Mouse (Mus musculus) lung, embryonic 15.5 days (tissue): Measurements from ENCODE around the gene Ppia. TPM values are rescaled to one million over a fixed set of nuclear protein-coding genes. Genes with fewer than 3 reads are reported as not detected.
"Not testable (repeated sequence)": the region's sequence is repeated elsewhere in the genome, so short reads cannot be mapped to it uniquely, and the experiment has no call there.

Experiments
- ATAC-seq: fragments of 200-750 bp; cut with Nextera tagmentation; 2 replicates; pipeline ENCODE4 v1.8.0; 2017; ENCODE audit warnings: moderate number of reproducible peaks, borderline replicate concordance; ENCODE audit not compliant: low FRiP score, low TSS enrichment; ENCODE audit errors: extremely low read depth
- H3K27ac ChIP-seq: fragments of 300-500 bp; sonication (generic); 2 replicates; pipeline ENCODE4 v1.5.1; 2015; ENCODE audit warnings: moderate library complexity, mild to moderate bottlenecking, inconsistent platforms
- H3K27me3 ChIP-seq: fragments of 300-500 bp; sonication (generic); 2 replicates; pipeline ENCODE4 v1.6.1; 2015; ENCODE audit warnings: inconsistent platforms
- H3K36me3 ChIP-seq: fragments of 300-500 bp; sonication (generic); 2 replicates; pipeline ENCODE4 v1.6.1; 2015; ENCODE audit warnings: inconsistent platforms
- H3K4me1 ChIP-seq: fragments of 300-500 bp; sonication (generic); 2 replicates; pipeline ENCODE4 v1.6.1; 2015; ENCODE audit warnings: inconsistent platforms
- H3K4me2 ChIP-seq: fragments of 300-500 bp; sonication (generic); 2 replicates; pipeline ENCODE4 v1.6.1; 2015; ENCODE audit warnings: inconsistent platforms, mild to moderate bottlenecking, moderate library complexity
- H3K4me3 ChIP-seq: fragments of 300-500 bp; sonication (generic); 2 replicates; pipeline ENCODE4 v1.5.1; 2015; ENCODE audit warnings: mild to moderate bottlenecking, inconsistent platforms
- H3K9ac ChIP-seq: fragments of 300-500 bp; sonication (generic); 2 replicates; pipeline ENCODE4 v1.6.1; 2015; ENCODE audit warnings: inconsistent platforms
- H3K9me3 ChIP-seq: fragments of 300-500 bp; sonication (generic); 2 replicates; pipeline ENCODE4 v1.6.1; 2016; ENCODE audit warnings: inconsistent platforms
- WGBS: fragments of 180-500 bp; shearing (Covaris S2); methylation state at CpG from one replicate; pipeline ENCODE4 v1.1.7; 2015; 5-methylcytosine and 5-hydroxymethylcytosine counted together
- polyA plus RNA-seq: library from polyadenylated mRNA; unstranded; fragments of >200 nt; fragmentation: Nextera tagmentation; extraction: Ambion mirVana; gene quantifications from 2 replicates; pipeline ENCODE4 v1.2.1, GENCODE M21; 2015

Ppia gene
- 6,112 and 6,204 TPM in 2 replicates for polyA plus RNA-seq

DNA sequence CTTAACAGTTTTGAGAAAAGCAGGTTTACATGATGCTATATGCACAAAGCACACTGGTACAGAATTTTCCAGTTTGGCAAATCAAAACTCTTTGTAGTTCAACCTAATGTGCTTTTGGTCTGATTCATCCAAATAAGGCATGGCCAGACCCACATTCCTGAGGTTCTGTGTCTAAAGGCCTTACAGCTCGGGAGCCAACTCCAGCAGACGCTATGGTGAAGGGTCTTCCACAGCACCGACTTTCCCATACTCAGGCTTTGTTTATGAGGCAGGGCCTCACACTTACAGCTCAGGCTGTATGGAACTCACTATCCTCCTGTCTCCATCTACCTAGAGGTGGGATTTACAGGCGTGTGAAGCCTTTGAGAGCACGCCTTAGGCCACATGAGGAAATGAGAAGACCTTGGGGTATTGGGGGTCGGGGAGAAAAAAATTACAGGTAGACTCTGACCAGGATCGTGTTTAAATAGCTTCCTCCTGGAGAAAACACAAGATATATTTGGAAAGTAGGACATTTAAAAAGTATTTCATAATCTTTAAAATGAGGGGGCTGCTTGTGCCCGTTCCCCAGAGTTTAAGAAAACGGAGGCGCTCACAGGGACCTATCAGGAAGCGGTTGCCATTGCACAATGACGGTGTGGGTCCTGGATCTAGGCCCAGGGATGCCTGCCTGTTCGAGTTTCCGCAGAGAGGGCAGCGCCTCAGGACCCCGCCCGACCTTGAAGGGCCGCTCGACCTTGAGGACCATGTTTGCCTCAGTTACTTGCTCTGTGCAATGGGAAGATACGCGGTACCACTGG is at the start of gene Ppia:
Gene Ppia, plus strand, starts transcription at position 693 of the 800 bp plus-strand sequence.
- Histone ChIP-seq H3K4me2 (peak within 1 kb of the TSS; percentile 91), H3K9ac (peak within 1 kb of the TSS; percentile 91)

GRCm38 (mm10) chr11:6365885-6366284 is 49.4 kb upstream of the Ppia start:
- WGBS: 14% methylated on average over 11 of the region's 11 CpGs
- no peaks in the 10 kb centered on the region for H3K4me1 ChIP-seq
- no peak overlapping the region for H3K9ac ChIP-seq
- no peak overlapping the region for H3K27ac ChIP-seq
- peak; percentile 52; the same call in 1 of the 2 replicates for ATAC-seq
- no peak overlapping the region for H3K4me2 ChIP-seq
- no peaks in the 10 kb centered on the region for H3K9me3 ChIP-seq
- no peaks in the 10 kb centered on the region for H3K27me3 ChIP-seq
- no peak overlapping the region for H3K4me3 ChIP-seq
- H3K36me3 ChIP-seq: no peaks in the 10 kb centered on the region

More for the DNA sequence above, at the start of gene Ppia:
- Histone ChIP-seq H3K36me3 (peaks cover 24% of the 10 kb centered on the region), H3K4me3 (peak within 1 kb of the TSS; percentile 76), H3K9me3 (no peaks in the 10 kb centered on the region), H3K4me1 (peaks cover 25% of the 10 kb centered on the region), H3K27me3 (no peaks in the 10 kb centered on the region), H3K27ac (peak within 1 kb of the TSS; percentile 97)
- WGBS: 3% methylated on average over 21 of the region's 21 CpGs
- peak; percentile 63 for ATAC-seq

- ATAC-seq: no peak
Observed at GRCm38 (mm10) chr11:6366434-6366833, 48.8 kb upstream of the Ppia start.

GRCm38 (mm10) chr11:6367156-6367555 is 48.1 kb upstream of the Ppia start:
- no peak for ATAC-seq
- Histone ChIP-seq H3K36me3 (no peaks in the 10 kb centered on the region), H3K9ac (no peak overlapping the region), H3K27me3 (no peaks in the 10 kb centered on the region), H3K4me2 (no peak overlapping the region), H3K4me3 (no peak overlapping the region), H3K27ac (no peak overlapping the region), H3K4me1 (no peaks in the 10 kb centered on the region), H3K9me3 (no peaks in the 10 kb centered on the region)
- 57% methylated on average over 4 of the region's 4 CpGs for WGBS

More at GRCm38 (mm10) chr11:6366434-6366833, 48.8 kb upstream of the Ppia start:
- no peak overlapping the region for H3K4me3 ChIP-seq
- no peaks in the 10 kb centered on the region for H3K27me3 ChIP-seq
- no peak overlapping the region for H3K4me2 ChIP-seq
- no peak overlapping the region for H3K27ac ChIP-seq
- no peaks in the 10 kb centered on the region for H3K36me3 ChIP-seq
- no peaks in the 10 kb centered on the region for H3K4me1 ChIP-seq
- no peak overlapping the region for H3K9ac ChIP-seq
- WGBS: 73% methylated on average over 6 of the region's 6 CpGs
- H3K9me3 ChIP-seq: no peaks in the 10 kb centered on the region

GRCm38 (mm10) chr11:6367986-6368385 is 47.3 kb upstream of the Ppia start:
- H3K9ac ChIP-seq, H3K36me3 ChIP-seq, H3K4me2 ChIP-seq, H3K9me3 ChIP-seq, ATAC-seq, H3K4me3 ChIP-seq, H3K4me1 ChIP-seq, H3K27ac ChIP-seq, H3K27me3 ChIP-seq: not testable (repeated sequence)
- WGBS: 79% methylated on average over 5 of the region's 5 CpGs

DNA sequence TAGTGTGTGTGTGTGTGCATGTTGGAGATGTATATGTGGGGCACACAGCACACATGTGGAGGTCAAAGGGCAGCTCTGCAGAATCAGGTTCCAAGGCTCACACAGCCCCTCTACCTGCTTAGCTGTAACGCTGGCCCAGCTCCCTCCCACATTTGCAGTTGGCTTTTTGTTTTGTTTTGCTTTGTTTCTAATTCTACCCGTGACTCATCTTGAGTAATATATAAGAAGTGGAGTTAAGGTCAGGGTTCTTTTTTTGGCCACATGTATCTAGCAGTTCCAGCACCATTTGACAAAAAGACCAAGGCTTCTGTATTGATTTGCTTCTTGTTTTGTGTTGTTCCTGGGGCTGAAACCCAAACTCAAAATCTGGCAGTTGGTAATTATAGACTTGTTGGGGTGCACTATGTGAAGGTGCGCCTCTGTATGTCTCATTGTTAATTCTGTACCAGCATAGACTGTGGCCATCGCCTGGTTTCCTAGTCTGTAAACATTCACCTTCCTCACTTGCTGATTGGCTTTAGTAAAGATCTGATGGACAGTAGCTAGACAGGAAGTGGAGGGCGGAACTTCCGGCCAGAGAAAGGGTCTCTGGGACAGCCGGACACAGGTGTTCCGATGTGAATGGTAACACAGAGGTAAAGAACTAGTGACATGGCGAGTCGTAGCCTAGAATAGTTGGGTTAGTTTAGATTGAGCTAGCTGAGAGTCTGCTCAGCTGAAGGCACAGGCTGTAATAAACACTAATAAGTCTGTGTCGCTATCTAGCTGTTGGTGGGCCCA is 43.7 kb upstream of the Ppia start:
- H3K4me2 ChIP-seq: no peak overlapping the region
- no peak for ATAC-seq
- 81% methylated on average over 11 of the region's 11 CpGs for WGBS
- H3K36me3 ChIP-seq: no peaks in the 10 kb centered on the region
- no peak overlapping the region for H3K4me3 ChIP-seq
- H3K27ac ChIP-seq: no peak overlapping the region
- no peaks in the 10 kb centered on the region for H3K27me3 ChIP-seq
- H3K9ac ChIP-seq: no peak overlapping the region
- no peaks in the 10 kb centered on the region for H3K9me3 ChIP-seq
- H3K4me1 ChIP-seq: no peaks in the 10 kb centered on the region

- Histone ChIP-seq H3K27ac (no peak overlapping the region), H3K9me3 (no peaks in the 10 kb centered on the region), H3K4me2 (no peak overlapping the region), H3K4me3 (no peak overlapping the region), H3K4me1 (no peaks in the 10 kb centered on the region), H3K9ac (no peak overlapping the region), H3K36me3 (no peaks in the 10 kb centered on the region), H3K27me3 (no peaks in the 10 kb centered on the region)
- no peak for ATAC-seq
- 85% methylated on average over 9 of the region's 9 CpGs for WGBS
Observed at GRCm38 (mm10) chr11:6372784-6373183, 42.5 kb upstream of the Ppia start.

- WGBS: 73% methylated on average over 6 of the region's 6 CpGs
- ATAC-seq: no peak
- Histone ChIP-seq H3K9me3 (no peaks in the 10 kb centered on the region), H3K27me3 (no peaks in the 10 kb centered on the region), H3K36me3 (no peaks in the 10 kb centered on the region), H3K4me3 (no peak overlapping the region), H3K4me1 (no peaks in the 10 kb centered on the region), H3K9ac (no peak overlapping the region), H3K27ac (no peak overlapping the region), H3K4me2 (no peak overlapping the region)
Observed at GRCm38 (mm10) chr11:6380916-6381315, 34.3 kb upstream of the Ppia start.

- no peaks in the 10 kb centered on the region for H3K9me3 ChIP-seq
- no peaks in the 10 kb centered on the region for H3K27me3 ChIP-seq
- H3K4me2 ChIP-seq: peak overlapping the region; percentile 90
- WGBS: 88% methylated on average over 6 of the region's 6 CpGs
- peak overlapping the region; percentile 86; the same call in 1 of the 2 replicates for H3K4me3 ChIP-seq
- H3K4me1 ChIP-seq: peaks cover 18% of the 10 kb centered on the region
- H3K36me3 ChIP-seq: peaks cover 3% of the 10 kb centered on the region; the same call in 1 of the 2 replicates
- 0 out of 2 replicates have a peak overlapping the region, but pooled peaks have one; percentile 91 for H3K9ac ChIP-seq
- ATAC-seq: no peak
- H3K27ac ChIP-seq: peak overlapping the region; percentile 99; the same call in 1 of the 2 replicates
Observed at GRCm38 (mm10) chr11:6388126-6388725, 27.0 kb upstream of the Ppia start.

DNA sequence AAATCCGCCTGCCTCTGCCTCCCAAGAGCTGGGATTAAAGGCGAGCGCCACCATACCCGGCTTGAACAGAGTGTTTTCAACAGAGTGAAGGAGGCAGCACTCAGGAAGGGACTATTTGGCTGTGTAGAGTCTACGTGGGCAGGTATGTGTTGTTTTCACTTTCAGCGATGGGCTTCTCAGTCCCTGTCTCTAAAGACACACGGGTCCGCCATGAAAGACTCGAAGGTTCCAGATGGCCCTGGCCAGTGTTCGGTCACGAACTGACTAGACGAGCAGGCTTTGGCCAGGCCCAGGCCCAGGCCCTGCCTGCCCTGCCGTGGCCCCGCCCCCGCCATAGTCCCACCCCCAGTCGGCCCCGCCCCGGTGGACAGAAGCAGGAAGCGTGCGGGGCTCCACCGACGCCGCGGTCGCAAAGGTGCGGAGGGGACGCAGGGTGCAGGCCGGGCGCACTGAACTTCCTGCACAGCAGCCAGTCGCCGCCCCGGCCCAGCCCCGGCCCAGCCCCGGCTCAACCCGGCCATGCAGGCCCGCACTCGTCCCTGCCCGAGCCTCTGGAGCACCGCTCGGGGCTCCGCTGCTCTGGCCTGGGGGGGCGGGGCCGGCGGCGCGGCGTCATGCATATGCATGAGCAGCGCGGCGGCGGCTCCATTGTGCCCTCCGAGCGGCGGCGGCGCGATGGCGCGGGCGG is 26.4 kb upstream of the Ppia start, which contains the start of gene Zmiz2:
Gene Zmiz2, plus strand, starts transcription at position 349 of the 688 bp plus-strand sequence.
- 7% methylated on average over 37 of the region's 60 CpGs for WGBS
- H3K27ac ChIP-seq: peak within 1 kb of the TSS; percentile 99
- peak within 1 kb of the TSS; percentile 91 for H3K9ac ChIP-seq
- H3K9me3 ChIP-seq: no peaks in the 10 kb centered on the region
- H3K27me3 ChIP-seq: no peaks in the 10 kb centered on the region
- peaks cover 3% of the 10 kb centered on the region; the same call in 1 of the 2 replicates for H3K36me3 ChIP-seq
- H3K4me1 ChIP-seq: peaks cover 18% of the 10 kb centered on the region
- peak within 1 kb of the TSS; percentile 90 for H3K4me2 ChIP-seq
- peak; percentile 99 for ATAC-seq
- peak within 1 kb of the TSS; percentile 86 for H3K4me3 ChIP-seq

DNA sequence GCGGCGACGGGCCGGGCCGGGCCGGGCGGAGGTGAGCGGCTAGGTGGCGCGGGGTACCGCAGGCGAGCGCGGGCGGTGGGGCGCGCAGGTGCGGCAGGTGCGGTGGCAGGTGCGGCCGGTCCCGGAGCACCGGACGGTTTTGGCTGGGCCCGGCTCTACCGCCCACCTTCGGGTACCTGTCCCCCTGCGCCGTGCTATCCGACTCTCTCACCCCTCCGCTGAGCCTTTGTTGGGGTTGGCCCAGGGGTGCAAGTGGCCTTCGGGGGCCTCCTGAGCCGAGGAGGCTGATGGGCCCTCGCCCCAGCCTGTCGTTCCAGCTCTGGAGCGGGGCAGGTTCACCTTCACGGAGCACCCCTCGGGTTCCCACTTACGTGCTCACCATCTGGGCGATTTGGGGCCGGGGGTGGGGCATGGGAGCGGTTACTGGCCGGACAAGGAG is 25.7 kb upstream of the Ppia start:
- ATAC-seq: peak; percentile 11
- Histone ChIP-seq H3K36me3 (peaks cover 3% of the 10 kb centered on the region; the same call in 1 of the 2 replicates), H3K9me3 (no peaks in the 10 kb centered on the region), H3K4me2 (peak overlapping the region; percentile 90), H3K4me1 (peaks cover 18% of the 10 kb centered on the region), H3K4me3 (peak overlapping the region; percentile 86), H3K9ac (peak overlapping the region; percentile 91), H3K27me3 (no peaks in the 10 kb centered on the region), H3K27ac (peak overlapping the region; percentile 99; the same call in 1 of the 2 replicates)
- WGBS: 1% methylated on average over 33 of the region's 43 CpGs
